Mouse (Mus musculus): ENCODE data around the gene Macrod1.

Macrod1 gene

GRCm38 (mm10) chr19:7143854-7144253 lies 87.2 kb downstream of the Macrod1 start:
- peak; percentile 41 to 54 for DNase-seq

DNA sequence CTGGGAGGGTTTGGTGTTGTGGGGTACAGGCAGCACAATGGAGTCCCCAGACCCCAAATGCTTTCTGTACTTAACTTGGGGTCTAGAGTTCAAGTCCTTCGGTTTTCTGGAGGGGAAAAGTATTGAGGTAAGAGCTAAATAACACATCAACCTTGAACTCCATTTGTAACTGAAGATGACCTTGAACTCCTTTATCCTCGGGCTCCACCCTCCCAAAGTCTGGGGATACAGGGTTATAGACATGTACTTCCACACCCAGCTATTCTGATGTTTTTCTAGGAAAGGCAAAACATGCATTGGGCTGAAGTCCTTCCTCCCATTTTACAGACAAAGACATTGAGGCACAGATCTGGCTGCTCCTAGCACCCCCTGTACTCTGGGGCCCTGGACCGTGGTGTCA lies 87.8 kb downstream of the Macrod1 start:
- DNase-seq = no peak

DNA sequence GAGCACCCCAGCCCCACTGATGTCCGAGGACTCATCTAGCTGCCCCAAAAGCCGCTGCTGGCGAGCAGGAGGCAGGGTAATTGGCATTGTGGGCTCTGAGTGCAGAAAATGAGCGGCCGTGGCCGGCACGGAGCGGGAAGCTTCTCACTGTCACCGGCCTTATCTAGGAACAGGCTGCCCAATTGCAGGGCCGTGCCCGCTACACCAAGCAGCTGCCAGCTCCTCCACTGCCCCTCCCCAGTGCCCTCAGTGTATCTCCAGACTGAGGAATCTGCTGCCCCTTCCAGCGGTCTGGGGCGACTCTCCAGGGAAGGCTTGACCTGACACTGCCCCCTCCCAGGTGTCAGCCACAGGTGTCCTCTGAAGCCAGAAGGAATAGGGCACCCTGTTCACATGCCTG lies 89.8 kb downstream of the Macrod1 start:
- no peak for DNase-seq

DNA sequence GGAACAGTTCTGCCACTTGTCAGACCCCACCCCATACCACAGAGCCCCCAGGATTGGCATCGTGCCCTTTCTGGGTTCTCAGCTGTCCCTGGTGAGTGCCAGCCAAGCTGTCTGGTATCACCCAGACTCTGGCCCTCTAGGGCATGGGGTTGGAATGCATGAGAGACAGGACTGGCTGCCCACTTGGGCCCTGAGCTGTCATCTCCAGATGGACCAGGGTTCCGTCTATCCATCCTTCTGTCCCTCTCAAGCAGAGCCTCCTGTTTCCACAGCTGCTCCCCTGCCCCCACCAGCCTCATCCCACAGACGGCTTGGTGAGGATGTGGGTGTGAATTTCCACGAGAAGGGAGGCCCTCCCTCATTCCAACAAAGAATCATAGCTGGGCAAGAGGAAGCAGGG lies 91.5 kb downstream of the Macrod1 start:
- DNase-seq = no peak

- no peak for DNase-seq
These were observed 92.0 kb downstream of the Macrod1 start for GRCm38 (mm10) chr19:7148541-7149085.

- DNase-seq = no peak
These were observed 92.6 kb downstream of the Macrod1 start for GRCm38 (mm10) chr19:7149158-7149685.

- no peak for DNase-seq
These were observed 94.8 kb downstream of the Macrod1 start for GRCm38 (mm10) chr19:7151300-7151926.

GRCm38 (mm10) chr19:7151927-7152653 lies 95.5 kb downstream of the Macrod1 start:
- no peak for DNase-seq

GRCm38 (mm10) chr19:7153232-7153631 lies 96.6 kb downstream of the Macrod1 start:
- DNase-seq = no peak

DNA sequence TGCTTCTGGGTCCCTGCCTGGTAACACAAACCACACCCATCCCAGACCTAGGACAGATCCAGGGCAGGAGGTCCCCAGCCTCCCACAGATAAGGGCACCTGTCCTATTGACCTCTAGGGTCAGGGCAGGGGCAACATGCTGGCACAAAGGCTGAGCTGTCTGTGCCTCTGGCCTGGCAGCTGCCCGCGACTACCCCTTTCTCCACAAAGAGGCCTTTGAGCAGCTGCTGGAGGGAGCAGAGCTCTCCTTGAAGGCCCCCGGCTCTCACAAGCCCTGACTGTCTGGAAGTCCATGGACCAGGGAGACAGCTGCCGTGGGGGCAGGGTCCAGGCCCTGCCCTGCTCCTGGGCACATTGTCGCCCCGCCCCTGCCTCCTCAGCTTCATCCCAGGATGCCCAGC lies 98.6 kb downstream of the Macrod1 start:
- DNase-seq = no peak

GRCm38 (mm10) chr19:7157734-7158133 lies 101.1 kb downstream of the Macrod1 start:
- no peak for DNase-seq

DNA sequence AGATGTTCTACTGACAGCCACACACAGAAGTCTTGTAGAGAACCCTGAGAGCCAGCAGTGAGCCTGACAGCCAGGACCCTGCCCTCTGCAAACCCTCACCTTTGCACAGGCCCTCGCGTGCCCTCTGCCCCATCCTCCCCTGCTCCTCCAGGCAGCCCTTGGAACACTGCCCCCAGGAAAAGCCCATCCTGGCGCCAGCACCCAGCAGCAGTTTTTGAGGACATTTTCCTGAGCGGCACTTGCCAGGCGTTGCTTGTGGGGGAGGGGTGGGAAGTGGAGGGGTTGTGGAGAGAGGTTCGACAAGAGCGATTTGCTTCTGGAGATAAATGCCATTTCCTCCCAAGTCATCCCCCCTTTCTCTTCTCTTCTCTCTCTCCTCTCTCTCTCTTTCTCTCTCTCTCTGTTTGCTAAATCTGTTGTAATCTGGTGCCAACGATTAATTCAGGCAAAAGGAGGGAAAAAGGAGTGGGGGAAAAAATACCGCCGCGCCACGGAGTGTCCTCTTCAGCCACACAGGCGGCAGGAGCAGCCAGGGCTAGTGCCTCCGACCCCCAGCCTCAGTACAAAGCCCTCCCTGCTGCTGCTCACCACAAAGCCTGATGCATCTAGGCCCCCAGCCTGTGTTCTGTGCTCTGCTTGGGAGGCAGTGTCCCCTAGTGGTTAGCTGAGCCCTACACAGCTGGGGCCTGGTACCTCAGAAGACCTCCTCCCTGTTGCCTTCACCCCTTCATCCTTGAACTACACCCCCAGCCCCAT lies 103.7 kb downstream of the Macrod1 start:
- no peak for DNase-seq

DNA sequence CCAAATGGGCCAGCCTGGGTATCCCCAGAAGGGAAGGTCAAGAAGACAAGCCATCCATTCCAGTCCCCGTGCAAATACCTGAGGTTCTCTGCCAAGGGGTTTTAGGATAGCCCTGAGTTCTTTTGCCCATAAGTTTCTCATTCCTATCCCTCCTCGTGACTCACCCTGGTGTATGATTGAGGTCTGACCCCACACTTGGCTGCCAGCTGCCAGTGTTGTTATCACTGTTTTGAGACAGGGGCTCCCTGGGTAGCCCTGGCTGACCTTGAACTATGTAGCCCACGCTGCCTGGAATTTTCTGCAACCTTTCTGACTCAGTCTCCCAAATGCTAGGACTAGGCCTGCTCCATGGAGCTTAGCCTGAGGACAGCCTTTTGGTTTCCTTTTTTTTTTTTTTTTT lies 104.5 kb downstream of the Macrod1 start:
- DNase-seq = no peak

- DNase-seq = peak; percentile 33 to 48
These were observed 107.6 kb downstream of the Macrod1 start for GRCm38 (mm10) chr19:7164238-7164637.

DNA sequence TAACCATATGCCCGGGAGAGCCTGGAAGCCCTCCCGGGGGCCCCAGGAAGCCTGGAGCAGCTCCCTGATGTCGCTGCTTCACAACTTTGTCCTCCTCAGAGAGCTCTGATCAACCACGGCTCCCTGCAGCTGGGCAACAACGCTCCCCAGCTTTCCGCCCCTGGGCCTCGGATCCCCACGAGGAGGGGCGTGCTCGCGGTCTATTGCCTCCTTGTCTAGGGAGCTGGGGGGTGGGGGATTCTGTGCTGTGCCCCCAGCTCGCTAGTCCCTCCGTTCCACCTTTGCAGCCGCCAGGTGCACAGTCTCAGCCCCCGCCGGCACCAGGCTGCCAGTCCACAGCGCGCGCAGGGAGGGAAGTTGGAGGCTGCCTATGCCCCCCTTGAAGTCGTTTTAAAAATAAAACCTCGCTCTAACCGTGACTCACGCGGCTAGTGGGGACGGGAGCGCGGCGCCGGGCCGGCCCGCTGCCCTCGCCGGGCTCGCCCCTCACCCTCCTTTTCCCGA lies 108.3 kb downstream of the Macrod1 start:
- peak; percentile 38 to 41 for DNase-seq

DNA sequence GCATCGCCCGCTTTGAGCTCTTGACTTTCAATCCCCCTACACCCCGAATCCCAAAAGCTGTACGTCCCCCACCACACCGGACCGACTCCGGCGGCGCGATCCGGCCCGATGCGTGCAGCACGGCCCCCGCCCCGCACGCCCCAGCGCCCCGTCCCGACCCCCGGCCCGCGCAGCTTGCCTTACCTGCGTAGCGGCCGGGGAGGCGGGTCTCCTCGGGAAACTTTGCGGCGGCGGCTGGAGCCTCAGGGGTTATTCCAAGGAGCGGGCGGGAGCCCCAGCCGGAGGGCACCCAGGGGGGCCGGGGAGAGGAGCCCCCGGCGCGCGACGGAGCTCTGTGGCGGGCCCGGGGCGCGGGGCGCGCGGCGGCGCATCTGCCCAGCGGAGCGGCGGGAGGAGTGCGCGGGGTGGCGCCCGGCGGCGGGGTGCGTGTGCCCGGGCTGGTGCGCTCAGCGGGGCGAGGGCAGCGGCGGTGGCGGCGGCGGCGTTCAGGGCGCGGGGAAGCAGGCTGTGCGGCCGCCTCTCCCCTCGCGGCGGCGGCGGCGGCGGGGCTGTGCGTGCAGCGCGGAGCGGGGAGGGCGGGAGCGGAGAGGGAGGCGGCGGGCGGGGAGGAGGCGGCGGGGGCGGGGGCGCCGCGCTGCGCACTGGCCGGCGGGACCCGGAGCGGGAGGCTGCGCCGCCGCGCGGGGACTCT lies 109.0 kb downstream of the Macrod1 start:
- DNase-seq = no peak

- no peak for DNase-seq
These were observed 109.6 kb downstream of the Macrod1 start for GRCm38 (mm10) chr19:7166200-7166711.

- DNase-seq = no peak
These were observed 110.2 kb downstream of the Macrod1 start for GRCm38 (mm10) chr19:7166767-7167166.

GRCm38 (mm10) chr19:7168423-7168822 lies 111.8 kb downstream of the Macrod1 start:
- no peak for DNase-seq

DNA sequence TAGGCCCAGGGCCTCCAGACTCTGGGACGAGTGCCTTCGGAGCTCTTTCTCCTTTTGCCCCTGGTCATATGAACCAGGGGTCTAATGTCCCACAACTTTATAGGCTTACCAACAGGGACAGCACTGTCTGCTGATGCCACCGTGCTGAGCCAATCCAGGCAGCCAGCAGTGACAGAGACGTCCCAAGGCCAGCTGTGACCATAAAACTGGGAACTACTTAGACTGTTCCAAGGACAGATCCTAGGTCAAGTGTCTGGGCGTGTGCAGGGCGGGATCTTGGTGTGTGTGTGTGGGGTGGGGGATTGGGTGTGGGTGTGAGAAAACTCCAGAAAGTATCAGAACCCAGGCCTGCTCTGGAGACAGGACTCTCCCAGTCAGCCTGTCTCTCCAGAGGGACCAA lies 114.3 kb downstream of the Macrod1 start:
- DNase-seq = no peak

GRCm38 (mm10) chr19:7171447-7171846 lies 114.8 kb downstream of the Macrod1 start:
- no peak for DNase-seq

Measured in thymus, adult 18-20 months (tissue).